8 mouse cellular contexts compared by ENCODE assay signal in genomic region chr1:151342968-151343367, GRCm38 (mm10). TPM values are rescaled to one million over a fixed set of nuclear protein-coding genes. Genes with fewer than 3 reads are reported as not detected.
DNase-seq lines count a peak whose midpoint lies in the region; ATAC-seq and TF ChIP-seq lines count a peak whose summit lies in the region.

No protein-coding gene starts in this region.

- H3K4me3 ChIP-seq in embryonic facial prominence, embryonic 12.5 days, result 0 out of 2 replicates have a peak overlapping the region, but pooled peaks have one; percentile 10
- no peak overlapping the region for H3K4me3 ChIP-seq in hindbrain, embryonic 14.5 days (replicated peaks; ENCODE audit: low read length)
- peak overlapping the region; percentile 42 to 90; a peak in 3 of 4 replicates for H3K4me3 ChIP-seq in liver, embryonic 14.5 days (ENCODE audit: insufficient read depth in 1 of 2, low read depth in 2 of 2, low read length in 2 of 2)

- no peaks in the 10 kb centered on the region for H3K9me3 ChIP-seq in embryonic facial prominence, embryonic 12.5 days
- H3K9me3 ChIP-seq in hindbrain, embryonic 14.5 days (ENCODE audit: control insufficient read depth, low read length), result no peaks in the 10 kb centered on the region
- no peaks in the 10 kb centered on the region for H3K9me3 ChIP-seq in liver, embryonic 14.5 days (ENCODE audit: control insufficient read depth, low read length)

- no peak for TF ChIP-seq EP300 in liver, embryonic 14.5 days (IDR thresholded peaks at IDR 0.05; ENCODE audit: low read depth)

- peak; percentile 97 for DNase-seq in heart, adult 11 months
- DNase-seq in heart, postnatal 14 days, result no peak
- peak; percentile 36 for DNase-seq in hindbrain, embryonic 14.5 days (ENCODE audit: low spot score)
- no peak for DNase-seq in liver, embryonic 14.5 days (ENCODE audit: low read depth in 3 of 3, low spot score in 3 of 3)
- DNase-seq in skeletal muscle tissue, adult 2 months (ENCODE audit: low read depth, low spot score), result peak; percentile 25
- no peak for DNase-seq in adrenal gland, adult 2 months

- WGBS in embryonic facial prominence, embryonic 12.5 days, result 15% methylated on average over 6 of the region's 6 CpGs
- 29% methylated on average over 6 of the region's 6 CpGs for WGBS in hindbrain, embryonic 14.5 days
- 18% methylated on average over 6 of the region's 6 CpGs for WGBS in liver, embryonic 14.5 days (ENCODE audit: insufficient replicate concordance)

- H3K27me3 ChIP-seq in embryonic facial prominence, embryonic 12.5 days, result no peaks in the 10 kb centered on the region
- H3K27me3 ChIP-seq in hindbrain, embryonic 14.5 days (ENCODE audit: control insufficient read depth, insufficient read depth, low read length), result no peaks in the 10 kb centered on the region
- H3K27me3 ChIP-seq in liver, embryonic 14.5 days (ENCODE audit: control insufficient read depth, insufficient read depth, low read length), result no peaks in the 10 kb centered on the region

- H3K36me3 ChIP-seq in embryonic facial prominence, embryonic 12.5 days, result no peaks in the 10 kb centered on the region
- no peaks in the 10 kb centered on the region for H3K36me3 ChIP-seq in hindbrain, embryonic 14.5 days (replicated peaks; ENCODE audit: control insufficient read depth, insufficient read depth)
- H3K36me3 ChIP-seq in liver, embryonic 14.5 days (replicated peaks; ENCODE audit: control insufficient read depth, insufficient read depth, low read depth), result no peaks in the 10 kb centered on the region

- H3K4me1 ChIP-seq in embryonic facial prominence, embryonic 12.5 days, result peaks cover 22% of the 10 kb centered on the region
- peaks cover 28% of the 10 kb centered on the region for H3K4me1 ChIP-seq in hindbrain, embryonic 14.5 days (replicated peaks; ENCODE audit: control insufficient read depth, insufficient read depth, low read length)
- H3K4me1 ChIP-seq in liver, embryonic 14.5 days (replicated peaks; ENCODE audit: control insufficient read depth in 2 of 2, insufficient read depth in 2 of 2, low read length in 1 of 2), result peaks cover 23 to 43% of the 10 kb centered on the region in 2 experiments

- ATAC-seq in embryonic facial prominence, embryonic 12.5 days (ENCODE audit: insufficient number of reproducible peaks, insufficient read depth, low FRiP score, low TSS enrichment), result no peak
- no peak for ATAC-seq in hindbrain, embryonic 14.5 days (ENCODE audit: low FRiP score)
- ATAC-seq in liver, embryonic 14.5 days (ENCODE audit: insufficient read depth), result no peak
- ATAC-seq in megakaryocyte progenitor cell, adult 5-6 weeks (replicated peaks; ENCODE audit: poor library complexity), result no peak

- no peak overlapping the region for H3K9ac ChIP-seq in embryonic facial prominence, embryonic 12.5 days
- H3K9ac ChIP-seq in hindbrain, embryonic 14.5 days, result no peak overlapping the region
- peak overlapping the region; percentile 32; the same call in 1 of the 2 replicates for H3K9ac ChIP-seq in liver, embryonic 14.5 days (replicated peaks)

- H3K4me2 ChIP-seq in embryonic facial prominence, embryonic 12.5 days (replicated peaks), result peak overlapping the region; percentile 31
- H3K4me2 ChIP-seq in hindbrain, embryonic 14.5 days (replicated peaks), result peak overlapping the region; percentile 61
- H3K4me2 ChIP-seq in liver, embryonic 14.5 days (ENCODE audit: low read depth), result peak overlapping the region; percentile 99

- no peak for TF ChIP-seq CTCF in liver, embryonic 14.5 days (IDR thresholded peaks at IDR 0.05; ENCODE audit: low read depth)

- H3K27ac ChIP-seq in embryonic facial prominence, embryonic 12.5 days, result no peak overlapping the region
- H3K27ac ChIP-seq in hindbrain, embryonic 14.5 days, result no peak overlapping the region
- H3K27ac ChIP-seq in liver, embryonic 14.5 days, result peak overlapping the region; percentile 4; the same call in 1 of the 2 replicates

- intact Hi-C loops in heart, postnatal 14 days (cut with DNase I), result loop anchor here (5.0 kb wide), 3 partner anchors 56 to 241 kb away; no protein-coding TSS in a partner anchor

RNA-seq across cellular contexts. Expression of gene Ivns1abp, which starts 1.3 kb away (rescaled TPM):
- 100 to 1,000 TPM; 450 to 452 TPM for total RNA-seq in heart, postnatal 14 days (2021)
- polyA plus RNA-seq in embryonic facial prominence, embryonic 12.5 days (2016; fragmentation: Nextera tagmentation; extraction: Ambion mirVana), result 351 and 372 TPM in 2 replicates
- 229 and 263 TPM in 2 replicates for polyA plus RNA-seq in hindbrain, embryonic 14.5 days (2014; fragmentation: Nextera tagmentation; extraction: Ambion mirVana)
- polyA plus RNA-seq in liver, embryonic 14.5 days (2012; rRNA removed), result 47.4 and 57.0 TPM in 2 replicates
- 68.6 and 73.3 TPM in 2 replicates for polyA plus RNA-seq in liver, embryonic 14.5 days (2014; fragmentation: Nextera tagmentation; extraction: Ambion mirVana)
- total RNA-seq in megakaryocyte progenitor cell, adult 5-6 weeks (2015), result 277 and 293 TPM in 2 replicates
- total RNA-seq in megakaryocyte progenitor cell, adult 5-6 weeks (2017), result 330 and 449 TPM in 2 replicates
- 100 to 1,000 TPM; 125 to 194 TPM for total RNA-seq in adrenal gland, adult 2 months (2021)
- 20.5 and 31.1 TPM in 2 replicates for polyA plus RNA-seq in adrenal gland, adult 2 months (2012; rRNA removed)

Comparison
In these comparisons a context has a peak if more than half of its experiments do, and no peak if none do; other contexts are left out.
1. DNase-seq: peak in heart, adult 11 months (single experiment), hindbrain, embryonic 14.5 days (single experiment) and skeletal muscle tissue, adult 2 months (single experiment); none in heart, postnatal 14 days (0 of 2), liver, embryonic 14.5 days (0 of 3) and adrenal gland, adult 2 months (single experiment).
2. H3K4me2 ChIP-seq: peak in every context shown above with its lines; median percentile 99 in liver, embryonic 14.5 days; 61 in hindbrain, embryonic 14.5 days; 31 in embryonic facial prominence, embryonic 12.5 days.